Mouse (Mus musculus) thymus, adult 2 months (tissue): ENCODE measurements at regions not wholly inside any gene's neighbourhood (a gene's known extent, or its start where the extent isn't known, plus 50 kb on each side); places are given as distances from the start of the nearest gene placed in this dataset.

Source experiments
- CTCF ChIP-seq: fragments of 200-500 bp; IDR thresholded peaks from 2 replicates; pipeline ENCODE4 v1.5.1; 2012; ENCODE audit warnings: mild to moderate bottlenecking, control low read depth, low read length, moderate library complexity, borderline replicate concordance; ENCODE audit not compliant: control insufficient read depth, poor library complexity, insufficient read depth; ENCODE audit errors: extremely low read depth
- POLR2A ChIP-seq: fragments of 200-500 bp; IDR thresholded peaks from 2 replicates; pipeline ENCODE4 v1.6.1; 2012; ENCODE audit warnings: mild to moderate bottlenecking, low read length, control low read depth, moderate library complexity; ENCODE audit not compliant: control insufficient read depth, poor library complexity, insufficient read depth; ENCODE audit errors: extremely low read depth

- TF ChIP-seq CTCF (no peak), POLR2A (no peak)
These were observed 104.4 kb upstream of the Smim23 start for GRCm38 (mm10) chr11:32928837-32929236.
